Mouse (Mus musculus): Measurements from ENCODE around the gene Chid1.

- TF ChIP-seq CTCF (IDR thresholded peaks at IDR 0.05; ENCODE audit: low read depth, low read length) (peak; percentile 27; the same call in 1 of the 2 replicates), POLR2A (IDR thresholded peaks at IDR 0.05; ENCODE audit: extremely low read depth, insufficient read depth, low read length) (no peak)
These were observed 77.9 kb downstream of the Chid1 start for GRCm38 (mm10) chr7:141461521-141462332.
